Mouse (Mus musculus) 416B (cell line): ENCODE data around the gene Tigd4.

Experiments
- DNase-seq: peaks from one replicate; pipeline ENCODE4 v3.0.0; 2011; ENCODE audit warnings: low read depth

The Tigd4 gene

DNA sequence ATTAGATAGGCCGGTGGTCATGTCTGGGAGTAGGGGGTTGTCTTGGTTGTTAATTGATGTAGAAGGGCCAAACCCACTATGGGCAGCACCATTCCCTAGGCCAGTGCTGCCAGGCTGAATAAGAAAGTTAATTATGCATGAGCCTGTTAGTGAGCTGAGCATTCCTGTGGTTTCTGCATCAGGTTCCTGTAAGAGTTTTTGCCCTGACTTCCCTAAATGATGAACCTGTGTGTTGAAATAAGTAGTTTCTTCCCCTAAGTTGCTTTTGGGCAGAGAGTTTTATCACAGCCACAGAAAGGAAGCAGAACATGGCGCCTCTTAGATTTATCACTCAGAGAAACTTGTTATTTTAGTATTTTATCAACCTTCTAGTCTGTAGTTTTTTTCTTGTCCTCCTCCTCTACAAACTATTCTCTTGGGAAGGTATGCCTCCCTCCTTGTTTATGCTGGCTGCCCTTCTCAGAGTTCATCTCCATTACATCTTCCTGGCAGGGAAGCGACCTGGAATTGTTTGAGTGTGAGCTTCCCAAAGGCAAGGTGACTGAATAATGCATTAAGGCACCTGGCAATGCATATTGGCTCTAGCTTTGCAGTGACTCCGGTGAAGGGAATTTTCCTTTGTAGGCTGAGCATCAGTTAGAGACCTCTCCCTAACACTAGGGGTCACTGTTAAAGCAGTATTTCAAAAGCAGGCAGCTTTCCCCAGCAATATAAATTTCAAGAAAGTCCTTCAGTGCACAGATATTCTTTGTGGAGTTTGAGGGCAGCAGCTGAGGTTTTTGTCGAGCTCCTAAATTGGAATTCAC is 21.9 kb downstream of the Tigd4 start:
- peak; percentile 66 for DNase-seq

DNA sequence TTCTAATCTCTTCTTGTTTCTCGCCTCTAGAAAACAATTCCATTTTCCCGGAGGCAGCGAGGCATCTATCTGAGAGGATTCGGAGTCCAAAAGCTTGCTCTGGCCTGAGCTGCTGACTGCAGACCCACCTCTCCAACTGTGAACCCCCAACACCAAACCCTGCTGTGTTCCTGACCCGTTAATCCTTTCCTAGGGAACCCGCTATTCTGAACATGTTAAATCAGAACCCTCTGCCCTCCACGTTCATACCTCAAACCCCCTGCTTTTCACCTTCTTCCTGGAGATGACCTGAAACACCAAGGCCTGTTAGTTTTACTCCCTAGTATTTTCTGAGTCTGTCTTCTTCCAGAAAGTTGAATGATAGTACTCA is 22.5 kb downstream of the Tigd4 start:
- no peak for DNase-seq

DNA sequence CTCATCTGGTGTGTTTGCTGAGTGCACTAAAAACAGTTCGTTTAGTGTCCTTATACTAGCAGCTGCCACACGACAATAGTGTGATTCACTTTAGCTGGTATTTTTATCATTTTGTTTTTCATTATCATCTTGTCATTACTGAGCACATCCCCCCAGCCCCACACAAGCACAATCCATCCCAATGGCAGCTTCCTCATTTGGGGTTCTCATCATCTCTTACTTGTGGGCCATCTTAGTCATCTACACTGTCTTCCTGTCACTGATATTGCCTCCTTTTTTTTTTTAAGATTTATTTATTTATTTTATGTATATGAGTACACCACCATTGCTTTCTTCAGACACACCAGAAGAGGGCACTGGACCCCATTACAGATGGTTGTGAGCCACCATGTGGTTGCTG is 25.3 kb downstream of the Tigd4 start:
- peak; percentile 51 for DNase-seq

DNA sequence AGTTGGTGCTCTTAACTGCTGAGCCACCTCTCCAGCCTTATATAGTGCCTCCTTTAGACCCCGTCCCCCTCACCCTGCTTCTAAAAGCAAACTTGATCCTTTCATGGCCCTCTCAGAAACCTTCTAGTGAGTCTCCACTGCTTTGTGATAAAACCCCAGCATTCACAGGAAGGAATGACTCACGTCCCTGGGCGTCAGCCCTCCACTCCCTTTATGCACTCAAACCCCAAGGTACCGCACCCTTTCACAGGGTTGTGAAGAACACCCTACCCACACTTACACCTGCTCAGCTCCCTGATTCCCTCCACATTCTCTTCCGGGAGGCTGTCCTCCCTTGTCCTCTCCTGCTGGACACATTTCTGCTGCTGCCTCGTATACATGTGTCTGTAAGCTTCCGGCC is 25.7 kb downstream of the Tigd4 start:
- DNase-seq: peak; percentile 67

DNA sequence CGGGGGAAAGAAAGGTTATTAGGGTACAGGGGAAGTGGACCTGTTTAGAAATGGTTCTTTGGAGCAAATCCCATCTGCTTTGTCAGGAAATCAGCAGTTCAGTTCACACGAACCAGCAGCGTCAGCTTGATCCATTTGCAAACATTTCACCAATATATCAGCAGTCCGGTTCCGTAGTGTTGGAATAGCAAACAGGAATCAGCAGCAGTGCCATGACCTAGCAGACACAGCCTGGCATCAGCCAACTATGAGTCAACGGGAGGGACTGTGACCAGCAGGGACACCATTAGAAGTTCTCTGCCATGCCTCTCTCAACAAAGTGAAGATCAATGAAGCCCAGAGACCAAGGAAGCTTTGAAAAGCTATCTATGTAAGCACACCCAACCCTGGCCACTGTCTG is 26.4 kb downstream of the Tigd4 start:
- no peak for DNase-seq

DNA sequence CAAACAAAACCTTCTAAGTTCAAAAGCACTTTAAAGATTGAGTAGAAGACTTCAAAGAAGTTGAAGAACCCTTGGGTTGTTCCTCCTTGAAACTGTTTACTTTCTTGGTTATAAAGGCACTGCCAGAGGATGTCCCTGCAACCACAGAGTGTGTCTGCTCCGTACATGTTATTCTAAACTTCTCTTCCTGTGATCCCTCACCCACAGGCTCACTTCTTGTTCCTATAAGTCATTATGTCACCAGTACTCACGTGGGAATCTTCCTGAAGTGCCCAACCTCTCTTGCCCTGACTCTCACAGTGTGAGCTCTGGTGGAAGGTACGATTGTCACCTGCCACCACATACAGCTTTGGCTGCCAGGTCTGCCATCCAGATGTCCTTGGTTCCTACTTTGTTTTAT is 28.7 kb downstream of the Tigd4 start:
- peak; percentile 68 for DNase-seq

DNA sequence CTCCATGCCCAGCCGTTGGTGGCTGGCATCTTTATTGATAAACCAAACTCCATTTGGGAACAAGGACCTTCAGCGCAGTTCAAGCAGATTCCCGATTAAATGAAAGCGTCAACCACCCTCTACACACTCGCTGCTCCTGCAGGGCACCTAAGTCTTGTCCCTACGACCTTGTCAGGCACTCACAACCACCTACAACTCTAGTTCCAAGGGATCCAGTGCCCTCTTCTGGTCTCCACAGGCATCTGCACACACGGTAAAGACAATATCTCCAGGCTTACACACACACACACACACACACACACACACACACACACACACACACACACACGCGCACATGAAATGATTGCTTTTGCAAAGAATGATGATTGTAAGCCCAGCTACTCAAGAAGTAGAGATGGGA is 38.2 kb downstream of the Tigd4 start:
- no peak for DNase-seq

DNA sequence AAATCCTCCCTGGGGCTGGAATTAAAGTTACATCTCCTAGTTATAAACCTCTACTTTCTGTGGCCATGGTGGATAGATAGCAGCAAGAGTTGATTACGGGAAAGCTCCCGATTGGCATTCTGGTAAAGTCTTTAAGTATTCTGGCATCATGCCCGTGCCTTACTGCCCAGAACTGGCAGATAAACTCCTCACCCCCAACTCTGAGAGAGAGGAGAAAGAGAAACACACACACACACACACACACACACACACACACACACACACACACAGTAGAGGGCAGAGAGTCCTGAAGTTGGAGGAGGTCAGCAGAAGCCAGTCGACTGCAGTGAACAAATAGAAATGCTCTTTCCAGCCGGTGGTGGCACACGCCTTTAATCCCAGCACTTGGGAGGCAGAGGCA is 43.7 kb downstream of the Tigd4 start:
- no peak for DNase-seq

DNA sequence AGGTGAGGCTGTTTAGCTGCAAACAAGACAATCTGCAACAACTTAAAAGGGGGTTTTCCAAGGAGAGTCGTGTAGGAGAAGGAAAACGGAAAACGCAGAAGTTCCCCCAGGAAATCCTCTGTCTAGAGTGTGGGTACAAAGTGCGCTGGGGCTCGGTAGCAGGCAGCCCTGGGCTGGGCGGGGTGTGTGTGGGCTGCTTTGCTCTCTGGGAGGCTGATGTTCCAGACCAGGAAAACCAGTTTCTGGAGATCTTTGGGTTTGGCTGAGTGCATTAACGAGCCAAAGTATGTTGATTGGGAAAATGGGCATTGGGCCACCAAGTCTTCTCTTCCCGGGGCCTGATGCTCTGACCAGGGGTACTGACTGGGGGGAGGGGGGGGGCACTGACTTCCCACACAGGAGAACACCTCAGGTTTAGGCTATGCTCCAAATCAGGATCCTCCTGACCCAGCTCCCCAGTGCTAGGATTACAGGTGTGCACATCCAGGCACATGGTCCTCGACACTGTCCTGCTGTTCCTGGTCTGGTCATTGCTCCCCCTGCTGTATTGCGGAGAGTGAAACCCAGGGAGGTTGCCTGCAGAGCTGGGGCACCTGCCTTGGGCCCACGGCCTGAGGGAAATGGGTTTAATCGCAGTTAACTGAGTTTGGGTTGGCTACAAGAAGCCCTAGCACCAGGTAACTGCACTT is 44.7 kb downstream of the Tigd4 start:
- DNase-seq: no peak

DNA sequence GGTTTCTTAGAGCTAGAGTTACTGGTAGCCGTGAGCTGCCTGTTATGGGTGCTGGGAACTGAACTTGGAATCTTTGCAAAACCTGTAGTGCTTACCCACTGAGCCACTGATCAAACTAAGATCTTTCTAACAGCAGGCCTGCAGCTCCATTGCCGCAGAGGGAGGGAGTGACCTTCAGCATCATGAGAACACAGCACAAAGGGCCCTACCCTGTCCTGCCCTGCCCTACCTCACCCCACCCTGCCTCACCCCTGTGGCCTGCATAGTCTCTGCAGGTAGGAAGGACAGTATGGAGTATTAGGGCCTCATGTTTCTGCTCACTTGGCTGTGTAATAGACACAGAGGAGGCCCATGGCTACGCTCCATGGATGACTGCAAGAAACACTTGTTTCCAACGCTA is 45.5 kb downstream of the Tigd4 start:
- no peak for DNase-seq

DNA sequence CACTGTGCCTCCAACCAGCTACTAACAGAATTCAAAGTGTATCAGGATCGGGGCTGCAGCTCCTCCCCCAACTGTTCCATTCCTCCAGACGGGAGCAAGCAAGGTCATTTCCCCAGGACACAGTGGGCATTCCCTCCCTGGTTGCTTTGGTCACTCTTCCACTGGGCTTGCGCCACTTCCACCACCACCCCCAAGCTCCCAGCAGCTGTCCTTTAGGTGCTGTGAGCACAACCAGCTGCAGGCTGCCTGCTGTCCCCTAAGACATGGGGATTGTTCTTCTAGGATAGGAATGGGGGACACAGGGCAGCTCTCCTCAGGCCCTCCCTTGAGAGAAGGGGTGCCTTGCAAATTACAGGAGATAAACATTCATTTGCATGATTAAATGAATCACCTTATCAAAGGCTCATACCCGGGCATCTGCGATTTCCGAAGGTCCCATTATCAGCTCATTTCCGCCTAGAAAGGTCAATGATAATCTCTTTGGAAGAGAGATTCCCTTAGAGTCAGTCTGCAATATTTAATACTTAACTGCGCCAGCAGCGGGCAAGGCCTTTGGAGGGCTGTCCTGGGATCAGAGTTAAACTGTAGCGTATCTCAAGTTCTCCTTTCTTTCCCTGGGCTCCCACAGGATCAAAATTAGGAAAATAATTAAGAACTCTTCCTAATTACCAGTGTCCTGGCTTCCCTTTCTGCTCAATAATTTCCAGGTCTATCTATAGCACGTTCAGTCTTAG is 46.6 kb downstream of the Tigd4 start:
- DNase-seq: no peak

DNA sequence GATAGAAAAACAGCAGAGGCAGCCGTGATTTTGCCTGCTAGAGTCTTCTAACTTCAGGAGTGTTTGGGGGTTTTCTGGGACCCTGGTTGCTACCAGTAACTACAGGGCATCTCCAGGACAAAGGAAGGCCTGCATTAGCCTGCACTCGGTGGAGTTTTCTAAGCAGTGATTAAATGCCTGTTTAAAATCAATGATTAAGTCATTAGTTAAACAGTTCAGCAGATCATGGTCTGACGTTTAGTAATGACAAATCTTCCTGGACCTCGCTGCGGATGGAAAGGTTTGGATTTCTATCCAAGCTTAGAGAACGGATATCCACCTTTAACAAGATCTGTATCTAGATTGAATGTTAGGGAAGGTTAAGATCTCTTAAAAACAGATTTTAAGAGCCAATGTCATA is 47.2 kb downstream of the Tigd4 start:
- DNase-seq: no peak

DNA sequence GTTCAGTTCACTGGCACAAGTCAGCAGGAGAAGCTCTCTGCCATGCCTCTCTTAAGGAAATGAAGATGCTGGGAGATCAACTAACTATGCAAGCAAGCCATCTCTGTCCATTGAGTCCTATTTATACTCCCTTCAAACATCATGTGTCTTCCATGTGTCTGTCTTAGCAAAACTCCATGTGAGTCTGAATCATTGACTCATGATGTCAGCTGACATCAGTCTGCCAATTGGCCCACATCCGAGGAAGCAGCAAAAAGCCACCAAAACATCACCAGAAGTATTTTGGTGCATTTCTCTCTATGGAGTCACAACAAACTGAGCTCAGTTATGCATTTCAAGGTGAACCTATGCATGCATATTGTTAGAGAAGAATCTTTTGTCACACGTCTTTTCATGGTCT is 48.0 kb downstream of the Tigd4 start:
- DNase-seq: no peak

DNA sequence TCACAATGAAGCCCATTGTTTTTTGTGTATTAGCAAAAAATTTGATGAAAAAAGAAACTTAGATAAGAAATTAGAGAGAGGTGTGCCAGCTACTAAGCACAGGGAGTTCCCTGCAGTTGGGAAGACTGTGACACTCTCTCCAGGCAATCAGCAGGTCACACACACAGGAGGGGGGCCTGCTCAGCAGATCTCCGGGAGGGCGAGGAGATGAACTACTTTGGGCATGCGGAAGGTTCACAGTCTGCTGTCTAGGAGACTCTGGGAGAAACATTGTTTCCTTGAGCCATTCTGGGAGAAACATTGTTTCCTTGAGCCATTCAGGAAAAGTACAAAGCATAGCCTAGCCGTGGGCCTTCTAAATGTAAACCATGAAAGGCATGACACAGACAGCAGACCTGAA is 49.6 kb downstream of the Tigd4 start:
- DNase-seq: no peak

DNA sequence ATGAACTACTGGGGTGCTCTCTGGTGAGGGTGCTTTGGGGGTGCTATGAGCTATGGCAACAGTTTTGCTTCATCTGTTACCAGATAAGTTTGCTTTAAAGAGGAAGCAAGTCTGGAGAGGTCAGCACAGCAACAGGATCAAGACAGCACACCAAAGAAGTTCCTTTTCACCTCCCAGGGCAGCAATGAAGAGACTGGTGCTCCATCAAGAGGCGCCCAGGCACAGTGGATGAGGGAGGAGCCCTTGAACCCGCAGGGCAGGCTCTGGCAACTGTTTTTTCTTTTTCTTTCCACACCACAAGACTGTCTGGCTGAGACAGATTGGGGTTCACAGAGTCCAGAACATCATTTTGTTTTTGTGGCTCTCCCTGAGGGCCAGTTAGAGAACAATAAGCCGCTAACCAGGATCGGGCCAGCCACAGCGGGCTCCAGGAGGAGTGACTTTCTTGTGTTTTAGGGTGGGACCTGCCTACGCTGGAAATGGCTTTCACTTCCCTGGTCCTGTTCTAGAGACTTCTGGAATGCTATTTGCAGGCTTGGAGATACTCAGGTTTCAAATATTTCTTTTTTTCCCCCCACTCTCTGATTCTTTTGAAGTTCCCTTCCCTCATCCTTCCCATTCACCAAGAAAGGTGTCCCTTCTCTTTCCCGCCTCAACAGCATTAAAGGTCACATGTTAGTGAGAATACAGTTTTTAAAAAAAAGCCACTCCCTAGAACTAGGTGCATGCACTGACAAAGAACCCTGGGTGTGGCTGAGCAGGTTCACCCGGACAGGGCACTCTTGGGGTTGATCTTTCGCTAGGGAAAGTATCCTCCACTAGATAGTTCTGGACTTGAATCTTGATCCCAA is 52.0 kb downstream of the Tigd4 start:
- DNase-seq: no peak

DNA sequence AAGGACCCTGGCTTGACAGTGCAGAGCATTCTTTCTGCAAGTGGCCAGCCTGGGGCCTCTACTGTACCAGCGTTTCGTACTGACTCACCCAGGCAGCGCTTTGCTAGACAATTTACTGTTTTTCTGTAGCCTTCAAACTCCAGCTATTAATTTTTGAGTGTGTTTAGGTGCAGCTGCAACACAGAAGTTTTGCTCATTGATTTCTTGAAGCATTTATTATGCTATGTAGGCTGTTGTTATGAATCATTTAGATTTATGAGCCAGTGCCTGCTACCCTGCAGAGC is 52.6 kb downstream of the Tigd4 start:
- DNase-seq: no peak

DNA sequence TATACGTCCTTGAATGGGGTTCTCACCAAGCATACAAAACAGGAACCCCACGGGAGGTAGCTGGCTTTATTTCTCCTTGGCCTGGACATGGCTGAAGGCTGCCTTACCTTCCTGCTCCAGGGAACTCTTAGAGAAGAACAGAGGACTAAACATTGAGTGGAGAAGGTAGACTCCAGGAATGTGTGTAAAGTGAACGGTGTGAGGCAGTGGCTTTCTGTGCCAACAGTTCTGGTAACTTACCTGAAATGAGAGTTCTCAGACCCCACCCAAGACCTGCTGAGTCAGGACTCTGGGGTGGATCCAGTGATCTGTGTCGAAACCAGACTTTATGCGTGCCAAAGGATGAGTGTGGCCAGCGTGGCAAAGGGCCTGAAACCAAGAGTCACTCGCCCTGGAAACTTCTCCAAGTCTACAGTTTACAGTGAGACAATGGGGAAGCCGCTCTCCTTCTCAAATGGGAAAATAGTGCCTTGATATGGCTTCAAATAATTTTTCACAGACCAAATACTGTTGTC is 53.0 kb downstream of the Tigd4 start:
- DNase-seq: no peak
